Mouse (Mus musculus) ES-Bruce4 (cell line): ENCODE measurements around the gene Cfap54. TPM values are rescaled to one million over a fixed set of nuclear protein-coding genes. Genes with fewer than 3 reads are reported as not detected.

Source experiments
- H3K27ac ChIP-seq: 2 replicates; pipeline ENCODE4 v1.5.1; 2012; ENCODE audit warnings: low read length, inconsistent platforms; ENCODE audit not compliant: insufficient read depth
- H3K27me3 ChIP-seq: 2 replicates; pipeline ENCODE4 v1.6.1; 2012; ENCODE audit warnings: mild to moderate bottlenecking, low read length, inconsistent platforms; ENCODE audit not compliant: control insufficient read depth, poor library complexity, insufficient read depth, severe bottlenecking
- H3K36me3 ChIP-seq: 2 replicates; pipeline ENCODE4 v1.6.1; 2012; ENCODE audit warnings: inconsistent platforms, mild to moderate bottlenecking, low read length, moderate library complexity; ENCODE audit not compliant: control insufficient read depth, poor library complexity, insufficient read depth, severe bottlenecking
- H3K4me1 ChIP-seq: one replicate; pipeline ENCODE4 v1.8.1; 2011; ENCODE audit warnings: low read length; ENCODE audit not compliant: control insufficient read depth, insufficient read depth
- H3K4me3 ChIP-seq: 2 replicates; pipeline ENCODE4 v1.5.1; 2011; ENCODE audit warnings: low read depth, mild to moderate bottlenecking, low read length
- H3K9ac ChIP-seq: 2 replicates; pipeline ENCODE4 v1.6.1; 2012; ENCODE audit warnings: low read depth, mild to moderate bottlenecking, inconsistent platforms; ENCODE audit not compliant: poor library complexity, severe bottlenecking
- H3K9me3 ChIP-seq: replicated peaks from 2 replicates; pipeline ENCODE4 v1.6.1; 2012; ENCODE audit warnings: mild to moderate bottlenecking, low read length, inconsistent platforms; ENCODE audit not compliant: control insufficient read depth, poor library complexity, insufficient read depth, severe bottlenecking
- CTCF ChIP-seq: IDR thresholded peaks from one replicate; pipeline ENCODE4 v1.8.1; 2011; ENCODE audit warnings: low read depth, low read length
- EP300 ChIP-seq: IDR thresholded peaks from 2 replicates; pipeline ENCODE4 v1.6.1; 2011; ENCODE audit warnings: low read depth, low read length; ENCODE audit not compliant: insufficient read depth
- POLR2A ChIP-seq: IDR thresholded peaks from one replicate; pipeline ENCODE4 v1.8.1; 2011; ENCODE audit warnings: low read length; ENCODE audit not compliant: insufficient read depth
- polyA plus RNA-seq: library from polyadenylated mRNA; stranded (reverse); fragments of >200 nt; gene quantifications from 2 replicates; pipeline ENCODE4 v1.2.4, GENCODE M21; 2011; ENCODE audit warnings: low read depth; ENCODE audit not compliant: missing spikeins, insufficient read depth, insufficient read length

Gene Cfap54
- polyA plus RNA-seq, 1 experiment, result not detected

- Histone ChIP-seq H3K9ac (no peak overlapping the region), H3K4me1 (no peaks in the 10 kb centered on the region), H3K27me3 (no peaks in the 10 kb centered on the region), H3K4me3 (no peak overlapping the region), H3K9me3 (no peaks in the 10 kb centered on the region), H3K27ac (no peak overlapping the region), H3K36me3 (no peaks in the 10 kb centered on the region)
- TF ChIP-seq POLR2A (no peak), EP300 (no peak), CTCF (no peak)
Measured at GRCm38 (mm10) chr10:93104357-93104756, 22.9 kb upstream of the Cfap54 start.

DNA sequence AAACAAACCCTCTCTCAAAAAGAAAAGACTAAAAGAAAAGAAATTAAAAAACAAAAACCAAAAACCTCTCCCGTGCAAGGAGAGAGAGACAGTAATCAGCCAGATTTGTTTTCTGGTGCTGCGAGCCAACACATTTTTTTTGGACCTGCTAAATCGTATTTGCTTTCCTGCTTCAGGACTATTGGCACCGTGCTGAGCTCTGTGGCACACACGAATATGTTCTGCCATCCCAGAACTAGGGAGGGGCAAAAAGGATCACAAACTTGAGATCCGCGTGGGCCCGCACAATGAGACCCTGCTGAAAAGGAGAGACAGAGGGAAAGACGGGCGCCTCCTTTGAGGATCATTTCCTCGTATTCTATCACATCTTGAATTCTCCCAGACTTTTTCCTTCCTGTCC lies 22.3 kb upstream of the Cfap54 start:
- Histone ChIP-seq H3K9me3 (no peaks in the 10 kb centered on the region), H3K27me3 (no peaks in the 10 kb centered on the region), H3K27ac (no peak overlapping the region), H3K4me3 (no peak overlapping the region), H3K36me3 (no peaks in the 10 kb centered on the region), H3K9ac (no peak overlapping the region), H3K4me1 (no peaks in the 10 kb centered on the region)
- TF ChIP-seq CTCF (no peak), EP300 (no peak), POLR2A (no peak)

DNA sequence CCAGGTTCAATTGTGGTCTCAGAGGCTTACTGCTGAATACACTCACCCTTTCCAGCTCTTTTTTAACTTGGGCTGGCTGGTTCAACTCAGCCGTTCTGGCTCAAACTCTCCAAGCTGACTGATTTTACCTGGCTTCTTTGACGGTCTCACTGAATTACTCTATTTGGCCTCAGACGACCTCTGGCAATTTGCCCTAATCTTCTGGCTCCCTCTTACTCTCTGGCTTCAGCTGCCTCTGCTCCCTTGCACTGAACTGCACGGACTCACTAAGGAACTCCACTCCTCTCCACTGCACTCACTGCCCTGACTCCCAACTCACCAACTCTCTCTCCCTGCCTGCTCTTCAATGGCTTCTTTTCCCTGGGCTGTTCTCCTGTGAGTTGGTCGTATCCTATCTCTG lies 20.9 kb upstream of the Cfap54 start:
- Histone ChIP-seq H3K4me1 (no peaks in the 10 kb centered on the region), H3K27me3 (no peaks in the 10 kb centered on the region), H3K9ac (no peak overlapping the region), H3K9me3 (no peaks in the 10 kb centered on the region), H3K36me3 (no peaks in the 10 kb centered on the region), H3K4me3 (no peak overlapping the region), H3K27ac (no peak overlapping the region)
- TF ChIP-seq EP300 (no peak), CTCF (no peak), POLR2A (no peak)

- no peaks in the 10 kb centered on the region for H3K36me3 ChIP-seq
- no peaks in the 10 kb centered on the region for H3K27me3 ChIP-seq
- no peaks in the 10 kb centered on the region for H3K4me1 ChIP-seq
- H3K9ac ChIP-seq, result no peak overlapping the region
- H3K4me3 ChIP-seq, result no peak overlapping the region
- no peaks in the 10 kb centered on the region for H3K9me3 ChIP-seq
- TF ChIP-seq POLR2A (no peak), CTCF (no peak), EP300 (no peak)
- no peak overlapping the region for H3K27ac ChIP-seq
Measured at GRCm38 (mm10) chr10:93098211-93098805, 16.9 kb upstream of the Cfap54 start.

GRCm38 (mm10) chr10:93097439-93097838 lies 16.0 kb upstream of the Cfap54 start:
- Histone ChIP-seq H3K27ac (no peak overlapping the region), H3K4me3 (no peak overlapping the region), H3K36me3 (no peaks in the 10 kb centered on the region), H3K4me1 (no peaks in the 10 kb centered on the region), H3K9ac (no peak overlapping the region), H3K27me3 (no peaks in the 10 kb centered on the region), H3K9me3 (no peaks in the 10 kb centered on the region)
- TF ChIP-seq POLR2A, result no peak
- no peak for TF ChIP-seq CTCF
- TF ChIP-seq EP300, result no peak

GRCm38 (mm10) chr10:93095827-93096226 lies 14.4 kb upstream of the Cfap54 start:
- H3K9ac ChIP-seq, result no peak overlapping the region
- no peaks in the 10 kb centered on the region for H3K27me3 ChIP-seq
- H3K4me3 ChIP-seq, result no peak overlapping the region
- no peaks in the 10 kb centered on the region for H3K4me1 ChIP-seq
- H3K27ac ChIP-seq, result no peak overlapping the region
- TF ChIP-seq CTCF, result no peak
- no peak for TF ChIP-seq EP300
- TF ChIP-seq POLR2A, result no peak
- H3K9me3 ChIP-seq, result no peaks in the 10 kb centered on the region
- no peaks in the 10 kb centered on the region for H3K36me3 ChIP-seq
